27 mouse cellular contexts compared by ENCODE assay signal in the genomic region with DNA sequence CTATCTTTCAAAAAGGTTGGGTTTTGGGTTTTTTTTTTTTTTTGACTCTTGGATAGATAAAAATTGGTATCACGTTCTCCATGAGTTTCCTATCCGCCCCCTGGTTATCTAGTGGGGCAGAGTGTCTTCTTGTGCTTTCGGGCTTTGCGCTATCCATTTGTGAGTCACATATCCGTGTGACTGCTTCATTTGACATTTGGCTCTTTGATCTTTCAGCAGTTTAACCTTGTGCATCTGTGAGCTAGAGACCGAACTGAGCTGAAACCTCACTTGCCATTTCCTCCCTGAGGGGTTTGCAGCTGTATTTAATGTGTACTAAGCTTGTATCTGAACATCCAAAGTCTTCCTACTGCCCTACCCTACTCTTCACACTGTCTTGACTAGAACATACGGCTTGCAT. TPM values are rescaled to one million over a fixed set of nuclear protein-coding genes. Genes with fewer than 3 reads are reported as not detected.
DNase-seq lines count a peak whose midpoint lies in the region; ATAC-seq and TF ChIP-seq lines count a peak whose summit lies in the region.
"Had no signal": no experiment of that assay in that cellular context is flagged by ENCODE, and none has a peak within 500 bp of the region (broad histone marks: within the 10 kb centered on the region; RNA-seq: fewer than 3 reads in every experiment).

No protein-coding gene starts in this region.

- peak; percentile 31; the same call in 1 of the 2 replicates for ATAC-seq in liver, embryonic 11.5 days (replicated peaks; ENCODE audit: low FRiP score)
- ATAC-seq in liver, postnatal 0 days = no peak
- ATAC-seq: forebrain, postnatal 0 days; inflammation-experienced regulatory T-cells, adult 6 months had no signal

- DNase-seq in adrenal gland, adult (ENCODE audit: inconsistent age in 2 of 2, low spot score in 1 of 2) = peak; percentile 63 to 77
- DNase-seq in adrenal gland, postnatal 10 days = no peak
- DNase-seq in liver, embryonic 11.5 days (ENCODE audit: low spot score) = no peak
- DNase-seq in liver, postnatal 0 days = no peak
- peak; percentile 29 for DNase-seq in T-cell, adult 2 months (ENCODE audit: low spot score)
- DNase-seq in thymus, postnatal 14 days = peak; percentile 38
- no peak for DNase-seq in ovary, postnatal 36 days (ENCODE audit: low spot score)
- no peak for DNase-seq in testis, postnatal 14 days (ENCODE audit: low spot score)
- DNase-seq: cerebellum, adult 11-12 months; cerebellum, adult 9-11 months; forebrain, postnatal 0 days; heart, adult 2 months; heart, postnatal 4 days; kidney, adult 11 months; kidney, postnatal 14 days; layer of hippocampus, adult 9-11 months; liver had no signal

- H3K27me3 ChIP-seq in liver, embryonic 11.5 days (replicated peaks; ENCODE audit: control insufficient read depth, insufficient read depth, low read length) = no peaks in the 10 kb centered on the region
- H3K27me3 ChIP-seq in liver, postnatal 0 days (ENCODE audit: insufficient read depth, low read length) = no peaks in the 10 kb centered on the region
- H3K27me3 ChIP-seq: heart, embryonic 12.5 days; liver, embryonic 15.5 days; lung, embryonic 15.5 days; neural tube, embryonic 13.5 days had no signal

- 41% methylated on average over 7 of the region's 7 CpGs for WGBS in liver, embryonic 11.5 days
- WGBS in liver, postnatal 0 days (ENCODE audit: insufficient replicate concordance) = 57% methylated on average over 7 of the region's 7 CpGs

- H3K9me3 ChIP-seq in liver, embryonic 11.5 days (ENCODE audit: control insufficient read depth, low read length) = no peaks in the 10 kb centered on the region
- H3K9me3 ChIP-seq in liver, postnatal 0 days (ENCODE audit: low read length) = no peaks in the 10 kb centered on the region
- H3K9me3 ChIP-seq: heart, embryonic 12.5 days; liver, embryonic 15.5 days; lung, embryonic 15.5 days; neural tube, embryonic 13.5 days had no signal

- H3K4me3 ChIP-seq in liver, embryonic 11.5 days (ENCODE audit: low read depth, low read length) = no peak overlapping the region
- H3K4me3 ChIP-seq in liver, postnatal 0 days (ENCODE audit: low read depth, low read length) = no peak overlapping the region
- H3K4me3 ChIP-seq: erythroblast, embryonic 14.5 days; heart, adult 2 months; heart, embryonic 12.5 days; liver, embryonic 15.5 days; lung, embryonic 15.5 days; myocyte; neural tube, embryonic 13.5 days had no signal

- no peaks in the 10 kb centered on the region; the same call in 1 of the 2 replicates for H3K36me3 ChIP-seq in liver, embryonic 11.5 days (ENCODE audit: control insufficient read depth, insufficient read depth, low read length)
- 0 out of 2 replicates have a peak, but pooled peaks cover 6% of the 10 kb centered on the region for H3K36me3 ChIP-seq in liver, postnatal 0 days (replicated peaks; ENCODE audit: insufficient read depth, low read length)
- H3K36me3 ChIP-seq: liver, embryonic 15.5 days; neural tube, embryonic 13.5 days had no signal

- no peak overlapping the region for H3K9ac ChIP-seq in liver, embryonic 11.5 days (ENCODE audit: low read depth, low read length)
- H3K9ac ChIP-seq in liver, postnatal 0 days (replicated peaks) = no peak overlapping the region
- H3K9ac ChIP-seq: forebrain, postnatal 0 days; heart, embryonic 12.5 days; hindbrain, embryonic 14.5 days; liver, embryonic 15.5 days; lung, embryonic 15.5 days; neural tube, embryonic 13.5 days had no signal

- no peak for TF ChIP-seq CTCF in liver, postnatal 0 days (IDR thresholded peaks at IDR 0.05; ENCODE audit: low read depth)

- no peak overlapping the region for H3K27ac ChIP-seq in liver, embryonic 11.5 days (ENCODE audit: low read depth, low read length)
- no peak overlapping the region for H3K27ac ChIP-seq in liver, postnatal 0 days (ENCODE audit: low read depth)
- H3K27ac ChIP-seq: heart, adult 2 months; hindbrain, embryonic 14.5 days; liver, embryonic 15.5 days; lung, embryonic 15.5 days; neural tube, embryonic 13.5 days; stomach, postnatal 0 days had no signal

- H3K4me1 ChIP-seq in liver, embryonic 11.5 days (replicated peaks; ENCODE audit: control insufficient read depth, insufficient read depth, low read length) = peaks cover 4% of the 10 kb centered on the region; the same call in 1 of the 2 replicates
- H3K4me1 ChIP-seq in liver, postnatal 0 days (ENCODE audit: insufficient read depth) = peaks cover 17% of the 10 kb centered on the region
- H3K4me1 ChIP-seq: liver, embryonic 15.5 days; neural tube, embryonic 13.5 days had no signal

- TF ChIP-seq EP300 in liver, postnatal 0 days (IDR thresholded peaks at IDR 0.05; ENCODE audit: low read depth) = no peak

- no peak overlapping the region for H3K4me2 ChIP-seq in liver, embryonic 11.5 days
- no peak overlapping the region for H3K4me2 ChIP-seq in liver, postnatal 0 days (ENCODE audit: low read depth, low read length)
- H3K4me2 ChIP-seq: heart, embryonic 12.5 days; hindbrain, embryonic 14.5 days; liver, embryonic 15.5 days; lung, embryonic 15.5 days; midbrain, embryonic 11.5 days; neural tube, embryonic 13.5 days had no signal

RNA-seq across cellular contexts. Expression of a gene that starts 17.8 kb away (rescaled TPM):
- total RNA-seq in adrenal gland, postnatal 10 days (2021) = 100 to 1,000 TPM; 119 to 122 TPM
- 74.0 and 80.1 TPM in 2 replicates for polyA plus RNA-seq in liver, embryonic 11.5 days (2014; fragmentation: Nextera tagmentation; extraction: Ambion mirVana)
- polyA plus RNA-seq in liver, postnatal 0 days (2015; fragmentation: Nextera tagmentation; extraction: Ambion mirVana) = 12.1 and 12.9 TPM in 2 replicates
- polyA plus RNA-seq: inflammation-experienced regulatory T-cells, adult 6 months had no signal

Comparison
In these comparisons a context has a peak if more than half of its experiments do, and no peak if none do; other contexts are left out.
1. DNase-seq: peak in adrenal gland, adult (2 of 2), T-cell, adult 2 months (single experiment) and thymus, postnatal 14 days (single experiment); none in adrenal gland, postnatal 10 days (single experiment), liver, embryonic 11.5 days (single experiment), liver, postnatal 0 days (single experiment), ovary, postnatal 36 days (single experiment) and testis, postnatal 14 days (single experiment).